Mouse (Mus musculus): ENCODE data around the gene Sprr2a2. TPM values are rescaled to one million over a fixed set of nuclear protein-coding genes. Genes with fewer than 3 reads are reported as not detected.

Gene Sprr2a2
- polyA plus RNA-seq, 1 experiment from 2014 or later = not detected

Other genes starting within 250 kb of the Sprr2a2 start
- gene Pglyrp3, start 201.3 kb upstream of the Sprr2a2 start, polyA plus RNA-seq (2016; fragmentation: Nextera tagmentation; extraction: Ambion mirVana) = not detected in 2 replicates
- gene Lor, start 132.8 kb upstream of the Sprr2a2 start, polyA plus RNA-seq (2016; fragmentation: Nextera tagmentation; extraction: Ambion mirVana) = 0.14 and 0.25 TPM in 2 replicates
- not detected in 2 replicates for gene Prr9, start 92.0 kb upstream of the Sprr2a2 start, polyA plus RNA-seq (2016; fragmentation: Nextera tagmentation; extraction: Ambion mirVana)
- not detected in 2 replicates for gene Lelp1, start 73.2 kb upstream of the Sprr2a2 start, polyA plus RNA-seq (2016; fragmentation: Nextera tagmentation; extraction: Ambion mirVana)
- gene Sprr2a1, start 121 bp upstream of the Sprr2a2 start, polyA plus RNA-seq (2016; fragmentation: Nextera tagmentation; extraction: Ambion mirVana) = not detected in 2 replicates
- gene Sprr2a3, start 69.5 kb downstream of the Sprr2a2 start, polyA plus RNA-seq (2016; fragmentation: Nextera tagmentation; extraction: Ambion mirVana) = not detected in 2 replicates
- not detected in 2 replicates for gene Sprr2b, start 100.7 kb downstream of the Sprr2a2 start, polyA plus RNA-seq (2016; fragmentation: Nextera tagmentation; extraction: Ambion mirVana)
- not detected in 2 replicates for gene Sprr2d, start 123.2 kb downstream of the Sprr2a2 start, polyA plus RNA-seq (2016; fragmentation: Nextera tagmentation; extraction: Ambion mirVana)
- gene Sprr2e, start 136.2 kb downstream of the Sprr2a2 start, polyA plus RNA-seq (2016; fragmentation: Nextera tagmentation; extraction: Ambion mirVana) = not detected in 2 replicates
- gene Sprr2f, start 149.3 kb downstream of the Sprr2a2 start, polyA plus RNA-seq (2016; fragmentation: Nextera tagmentation; extraction: Ambion mirVana) = not detected in 2 replicates
- not detected in 2 replicates for gene Sprr2h, start 169.8 kb downstream of the Sprr2a2 start, polyA plus RNA-seq (2016; fragmentation: Nextera tagmentation; extraction: Ambion mirVana)
- gene Sprr2i, start 192.1 kb downstream of the Sprr2a2 start, polyA plus RNA-seq (2016; fragmentation: Nextera tagmentation; extraction: Ambion mirVana) = not detected in 2 replicates
- gene Sprr2j-ps, start 202.2 kb downstream of the Sprr2a2 start, polyA plus RNA-seq (2016; fragmentation: Nextera tagmentation; extraction: Ambion mirVana) = not detected in 2 replicates
- gene Gm9774, start 213.5 kb downstream of the Sprr2a2 start, polyA plus RNA-seq (2016; fragmentation: Nextera tagmentation; extraction: Ambion mirVana) = 7.9 and 10.0 TPM in 2 replicates
- gene Sprr2k, start 216.7 kb downstream of the Sprr2a2 start, polyA plus RNA-seq (2016; fragmentation: Nextera tagmentation; extraction: Ambion mirVana) = not detected in 2 replicates
- gene Sprr1b, start 222.9 kb downstream of the Sprr2a2 start, polyA plus RNA-seq (2016; fragmentation: Nextera tagmentation; extraction: Ambion mirVana) = not detected in 2 replicates
- not detected in 2 replicates for gene Sprr3, start 242.8 kb downstream of the Sprr2a2 start, polyA plus RNA-seq (2016; fragmentation: Nextera tagmentation; extraction: Ambion mirVana)

All from forebrain, embryonic 10.5 days (tissue).